ENCODE assay signal across 11 mouse cellular contexts in the genomic region with DNA sequence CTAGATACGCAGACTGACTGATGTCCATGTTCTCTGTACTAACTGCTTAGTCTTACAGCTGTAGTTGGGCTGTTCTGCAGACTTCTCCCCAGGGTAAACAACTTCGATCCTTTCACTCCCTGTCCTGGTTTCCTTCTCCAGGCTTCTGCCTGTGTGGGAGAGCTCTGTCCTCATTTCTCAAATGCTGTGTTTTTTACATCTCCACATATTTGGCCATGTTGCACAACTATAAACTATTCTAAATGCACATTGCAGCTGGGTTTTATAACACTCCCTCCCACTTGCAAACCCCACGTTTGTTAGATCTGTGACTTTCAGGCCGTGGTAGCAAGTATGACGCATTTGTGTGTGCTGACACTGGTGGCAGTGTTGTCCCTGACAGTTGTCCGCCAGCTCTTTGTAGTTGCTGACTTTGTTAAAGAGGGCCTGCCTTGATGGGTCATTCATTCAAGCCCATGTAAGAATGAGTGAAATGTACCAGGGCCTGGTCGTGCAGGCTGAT. TPM values are rescaled to one million over a fixed set of nuclear protein-coding genes. Genes with fewer than 3 reads are reported as not detected.
DNase-seq lines count a peak whose midpoint lies in the region; TF ChIP-seq lines count a peak whose summit lies in the region.
"Had no signal": no experiment of that assay in that cellular context is flagged by ENCODE, and none has a peak within 500 bp of the region (broad histone marks: within the 10 kb centered on the region; RNA-seq: fewer than 3 reads in every experiment).

No protein-coding gene starts in this region.

- no peak for TF ChIP-seq CTCF in left cerebral cortex, adult 2 months (IDR thresholded peaks at IDR 0.05)

- intact Hi-C loops in left cerebral cortex, adult 2 months (cut with DNase I) = loop anchor here (5.0 kb wide), 1 partner anchor 49 kb away; no protein-coding TSS in a partner anchor
- intact Hi-C loops in gastrocnemius, postnatal 14 days (cut with DNase I; ENCODE audit: low total_unique reads) = no loop called here

- no peak overlapping the region for H3K4me3 ChIP-seq in left cerebral cortex, adult 2 months
- H3K4me3 ChIP-seq: midbrain, embryonic 13.5 days had no signal

- peak overlapping the region; percentile 78 for H3K27ac ChIP-seq in left cerebral cortex, adult 2 months
- H3K27ac ChIP-seq: midbrain, embryonic 13.5 days had no signal

- DNase-seq in adrenal gland, postnatal 14 days = peak; percentile 48
- DNase-seq in adrenal gland, adult 18-20 months (ENCODE audit: low spot score in 2 of 2) = no peak
- peak; percentile 30 to 49 for DNase-seq in kidney, postnatal 4 days
- DNase-seq in kidney, adult 18-20 months = no peak
- peak; percentile 45 for DNase-seq in NIH3T3 (ENCODE audit: low read depth)
- DNase-seq in left cerebral cortex, adult 2 months (ENCODE audit: extremely low spot score in 1 of 2, low spot score in 2 of 2) = peak in 1 of 2 experiments; percentile 51
- DNase-seq in urinary bladder, adult 2 months (ENCODE audit: low spot score) = no peak
- DNase-seq in gastrocnemius, postnatal 14 days = no peak
- DNase-seq: cerebellum, postnatal 36 days had no signal

RNA-seq across cellular contexts. Expression of gene Ift122, which starts 10.1 kb away (rescaled TPM):
- total RNA-seq in adrenal gland, postnatal 14 days (2021) = 15.4 and 16.5 TPM in 2 replicates
- 10 to 100 TPM; 14.7 to 15.1 TPM for total RNA-seq in adrenal gland, adult 18-20 months (2021)
- 10 to 100 TPM; 31.1 to 32.7 TPM for total RNA-seq in left cerebral cortex, adult 2 months (2021)
- 12.8 and 13.7 TPM in 2 replicates for polyA plus RNA-seq in urinary bladder, adult 2 months (2012; rRNA removed)
- total RNA-seq in gastrocnemius, postnatal 14 days (2021) = 10 to 100 TPM; 11.0 to 19.0 TPM

RNA-seq across cellular contexts. Expression of gene Mbd4, which starts 10.2 kb away (rescaled TPM):
- total RNA-seq in adrenal gland, postnatal 14 days (2021) = 4.1 and 4.6 TPM in 2 replicates
- total RNA-seq in adrenal gland, adult 18-20 months (2021) = 1 to 10 TPM; 1.6 to 2.0 TPM
- total RNA-seq in left cerebral cortex, adult 2 months (2021) = 1 to 10 TPM; 8.5 TPM
- 4.4 and 5.0 TPM in 2 replicates for polyA plus RNA-seq in urinary bladder, adult 2 months (2012; rRNA removed)
- 1 to 10 TPM; 1.4 to 2.2 TPM for total RNA-seq in gastrocnemius, postnatal 14 days (2021)

RNA-seq across cellular contexts. Expression of gene Efcab12, which starts 25.2 kb away (rescaled TPM):
- 0.64 and 0.70 TPM in 2 replicates for total RNA-seq in adrenal gland, postnatal 14 days (2021)
- total RNA-seq in adrenal gland, adult 18-20 months (2021) = under 1 TPM; 0.58 to 0.80 TPM
- 1 to 10 TPM; 5.4 to 6.1 TPM for total RNA-seq in left cerebral cortex, adult 2 months (2021)
- polyA plus RNA-seq in urinary bladder, adult 2 months (2012; rRNA removed) = 0.56 and 0.74 TPM in 2 replicates
- total RNA-seq in gastrocnemius, postnatal 14 days (2021) = under 1 TPM; 0.08 to 0.18 TPM
- total RNA-seq: MEL had no signal

RNA-seq across cellular contexts. Expression of gene Rpl32, which starts 54.8 kb away (rescaled TPM):
- 1,105 and 1,295 TPM in 2 replicates for total RNA-seq in adrenal gland, postnatal 14 days (2021)
- 1,000 to 10,000 TPM; 1,000 to 1,116 TPM for total RNA-seq in adrenal gland, adult 18-20 months (2021)
- total RNA-seq in left cerebral cortex, adult 2 months (2021) = 100 to 1,000 TPM; 429 to 479 TPM
- 2,458 and 3,073 TPM in 2 replicates for polyA plus RNA-seq in urinary bladder, adult 2 months (2012; rRNA removed)
- 100 to 1,000 TPM; 847 to 987 TPM for total RNA-seq in gastrocnemius, postnatal 14 days (2021)

Comparison
In these comparisons a context has a peak if more than half of its experiments do, and no peak if none do; other contexts are left out.
1. DNase-seq: peak in adrenal gland, postnatal 14 days (single experiment), kidney, postnatal 4 days (2 of 2) and NIH3T3 (single experiment); none in adrenal gland, adult 18-20 months (0 of 2), kidney, adult 18-20 months (single experiment), urinary bladder, adult 2 months (single experiment) and gastrocnemius, postnatal 14 days (single experiment).